Mouse (Mus musculus) adrenal gland, postnatal 4 days (tissue): Measurements from ENCODE around the gene Kcnn3. TPM values are rescaled to one million over a fixed set of nuclear protein-coding genes. Genes with fewer than 3 reads are reported as not detected.

Source experiments
- DNase-seq, 2 experiments: peaks; one replicate each; pipeline ENCODE4 v3.0.0; 2021 to 2022; ENCODE audit warnings: low spot score in 2 of 2, mixed read lengths in 2 of 2
- total RNA-seq, 2 experiments: library from RNA; stranded (reverse); gene quantifications; 2 replicates each; pipeline ENCODE4 v1.2.3; 2021

Gene Kcnn3
- total RNA-seq, 2 experiments from 2014 or later, result 6.6 to 7.2 TPM

- DNase-seq, result no peak
Measured at GRCm38 (mm10) chr3:89516321-89516720, 3.6 kb upstream of the Kcnn3 start.

- DNase-seq, result no peak
Measured at GRCm38 (mm10) chr3:89520618-89521502, 896 bp downstream of the Kcnn3 start.

DNA sequence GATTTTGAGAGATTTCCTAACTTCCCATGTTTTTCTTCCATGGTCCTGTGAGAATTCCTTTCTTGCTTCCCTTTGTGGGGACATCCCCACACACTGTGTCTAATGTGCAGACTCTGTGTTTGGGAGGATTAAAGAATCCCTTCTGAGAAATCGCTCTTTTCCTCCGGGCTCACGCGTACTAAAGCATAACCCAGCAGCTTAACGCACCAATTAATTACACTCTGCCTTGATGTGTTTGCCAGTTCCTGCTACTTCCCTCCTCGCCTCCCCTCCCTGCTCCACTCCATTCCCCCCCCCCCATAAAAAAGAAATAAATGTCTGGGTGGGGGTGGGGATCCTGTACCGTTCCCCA, 1.5 kb downstream of the Kcnn3 start:
- DNase-seq, result no peak

GRCm38 (mm10) chr3:89522450-89523128, 2.6 kb downstream of the Kcnn3 start:
- no peak for DNase-seq

DNA sequence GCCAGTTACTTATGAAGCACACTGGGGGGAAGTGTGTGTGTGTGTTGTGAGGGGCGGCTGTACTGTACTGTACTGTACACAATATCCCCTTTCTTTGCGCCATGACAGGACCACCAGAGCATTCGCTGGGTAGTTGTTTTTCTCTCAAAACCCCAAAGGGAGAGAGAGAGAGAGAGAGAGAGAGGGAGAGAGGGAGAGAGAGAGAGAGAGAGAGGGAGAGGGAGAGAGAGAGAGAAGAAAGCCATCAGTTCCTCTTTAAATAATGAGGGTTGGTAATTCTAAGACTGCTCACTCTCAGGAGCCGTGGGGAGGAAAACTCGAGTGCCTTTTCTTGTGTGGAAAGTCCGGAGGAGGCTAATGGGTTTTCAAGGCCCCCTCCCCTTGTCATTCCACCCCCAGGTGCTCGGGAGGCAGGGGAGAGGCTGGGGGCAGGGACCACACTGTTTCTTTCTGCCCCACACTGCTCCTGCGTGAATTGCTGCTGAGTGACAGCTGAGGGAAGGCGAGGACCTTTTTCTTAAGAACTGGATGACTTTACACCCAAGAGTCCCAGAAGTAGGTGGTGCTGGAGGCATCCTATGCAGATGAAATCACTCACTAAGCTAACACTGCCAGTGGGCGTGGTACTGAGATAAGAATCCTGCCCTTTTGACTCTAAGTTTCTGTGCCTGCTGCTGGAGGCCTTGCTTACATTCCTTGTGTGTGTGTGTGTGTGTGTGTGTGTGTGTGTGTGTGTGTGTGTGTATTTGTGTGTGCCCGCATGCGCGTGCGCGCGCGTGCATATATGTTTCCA, 6.5 kb downstream of the Kcnn3 start:
- no peak for DNase-seq

- DNase-seq, result no peak
Measured at GRCm38 (mm10) chr3:89529796-89530195, 9.8 kb downstream of the Kcnn3 start.

DNA sequence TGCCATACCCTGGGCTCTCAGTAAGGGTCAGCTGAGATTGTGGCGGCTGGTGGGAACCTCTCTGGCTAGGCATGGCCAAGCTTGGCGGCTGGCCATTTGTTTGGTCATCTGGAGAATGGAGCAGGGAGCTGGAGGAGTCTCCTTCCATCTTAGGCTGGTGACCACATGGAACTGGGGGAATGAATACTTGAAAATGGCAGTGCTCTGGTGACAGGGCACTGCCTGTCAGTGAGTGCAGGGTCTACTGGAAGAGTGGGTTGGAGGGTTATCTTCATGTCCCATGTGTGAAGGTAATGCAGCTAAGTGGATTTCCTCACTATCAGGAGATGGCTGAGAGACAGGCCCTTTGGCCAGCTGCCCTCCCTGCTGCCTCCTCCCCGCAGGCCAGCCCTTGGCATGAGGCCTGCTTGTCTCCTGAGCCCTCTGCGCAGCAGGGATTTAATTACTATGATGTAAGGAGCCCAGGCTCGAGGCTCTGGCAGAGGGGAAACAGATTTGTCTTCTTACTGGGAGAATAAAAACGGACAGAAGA, 14.7 kb downstream of the Kcnn3 start:
- DNase-seq, result no peak

GRCm38 (mm10) chr3:89535147-89535546, 15.2 kb downstream of the Kcnn3 start:
- no peak for DNase-seq

DNA sequence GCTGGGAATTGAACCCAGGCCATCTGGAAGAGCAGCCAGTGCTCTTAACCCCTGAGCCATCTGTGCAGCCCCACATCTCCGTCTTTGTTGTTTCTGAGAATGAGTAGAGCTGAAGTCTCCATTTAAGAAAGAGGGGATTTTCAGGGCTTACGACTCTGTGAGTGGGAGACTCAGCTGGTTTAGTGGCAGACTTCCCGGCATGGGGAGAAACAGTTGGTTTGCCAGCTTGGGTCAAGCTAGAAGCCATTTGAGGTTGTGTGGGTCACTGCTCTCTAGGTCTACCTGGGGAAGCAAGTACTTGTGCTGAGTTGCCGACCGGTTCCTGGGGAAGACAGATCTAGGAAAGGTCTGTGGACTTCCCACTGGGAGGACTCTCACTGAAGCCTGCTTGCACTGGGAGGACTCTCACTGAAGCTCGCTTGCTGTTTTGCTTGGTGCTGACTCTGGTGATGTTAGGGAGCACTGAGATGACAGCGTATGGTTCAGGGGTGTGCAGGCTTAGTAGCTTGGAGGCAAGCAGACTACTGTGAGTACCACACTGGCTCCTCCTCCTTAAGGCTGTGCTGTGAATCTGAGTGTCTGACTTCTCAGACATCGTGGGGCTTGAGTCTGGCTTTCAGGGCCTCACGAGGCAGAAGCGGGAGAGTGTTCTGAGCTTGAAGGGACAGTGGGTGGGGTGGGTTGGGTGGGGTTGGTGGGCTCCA, 19.2 kb downstream of the Kcnn3 start:
- DNase-seq, result no peak

- no peak for DNase-seq
Measured at GRCm38 (mm10) chr3:89539740-89540370, 19.9 kb downstream of the Kcnn3 start.

DNA sequence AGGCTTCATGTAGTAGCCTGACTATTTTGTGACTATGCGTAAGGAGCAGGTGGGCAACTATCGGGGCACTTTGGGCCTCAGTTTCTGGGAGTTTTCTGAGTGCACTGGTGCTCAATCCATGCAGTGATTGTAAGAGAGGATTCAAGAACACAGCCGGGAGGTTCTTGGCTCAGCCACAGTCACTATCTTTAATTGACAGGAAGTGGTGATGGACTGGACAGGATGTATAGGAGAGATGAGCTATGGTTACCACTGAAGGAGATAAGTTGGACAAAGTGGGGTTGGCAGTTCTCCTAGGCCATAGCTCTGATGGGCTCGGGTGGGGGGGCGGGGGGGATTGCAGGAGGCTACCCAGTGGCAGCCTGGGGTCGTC, 20.4 kb downstream of the Kcnn3 start:
- no peak for DNase-seq

GRCm38 (mm10) chr3:89546951-89547350, 27.0 kb downstream of the Kcnn3 start:
- no peak for DNase-seq

GRCm38 (mm10) chr3:89548805-89549204, 28.8 kb downstream of the Kcnn3 start:
- no peak for DNase-seq

DNA sequence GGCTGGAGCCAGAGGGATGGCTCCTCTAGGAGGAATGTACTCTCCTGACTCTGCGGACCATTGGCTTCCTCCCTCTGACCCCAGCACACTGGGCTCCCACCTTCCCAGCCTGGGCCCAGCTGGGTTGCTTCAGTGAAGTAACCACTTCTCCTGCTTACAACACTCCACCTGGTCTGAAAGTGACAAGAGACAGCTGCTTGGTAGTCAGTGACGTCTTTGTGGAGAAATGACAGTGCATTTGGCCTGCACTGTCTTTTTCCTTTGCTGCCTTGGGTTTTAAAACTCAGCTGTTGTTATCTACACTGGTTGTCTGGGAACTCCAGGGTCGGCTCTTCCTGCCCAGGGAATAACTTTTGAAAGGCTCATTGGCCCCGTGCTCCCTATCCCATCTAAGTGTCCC, 29.5 kb downstream of the Kcnn3 start:
- no peak for DNase-seq

DNA sequence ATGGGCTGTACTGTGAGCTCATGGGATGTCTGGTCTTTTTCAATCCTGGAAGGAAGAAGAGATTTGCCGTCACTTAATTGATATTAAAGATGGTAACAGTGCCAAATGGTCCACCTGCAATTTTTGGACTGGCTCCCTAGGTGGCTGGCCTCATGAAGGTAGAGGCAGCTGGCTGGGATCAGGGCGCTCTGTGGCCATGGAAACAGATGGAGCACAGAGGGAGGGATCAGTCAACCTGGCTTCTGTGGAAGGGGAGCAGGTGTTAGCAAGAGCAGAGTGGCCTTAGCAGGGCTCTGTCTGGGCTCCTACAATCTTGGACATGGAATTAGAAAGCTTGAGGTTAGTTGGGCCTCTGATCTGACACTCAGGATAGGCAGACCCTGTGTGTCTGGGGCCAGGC, 31.9 kb downstream of the Kcnn3 start:
- no peak for DNase-seq

DNA sequence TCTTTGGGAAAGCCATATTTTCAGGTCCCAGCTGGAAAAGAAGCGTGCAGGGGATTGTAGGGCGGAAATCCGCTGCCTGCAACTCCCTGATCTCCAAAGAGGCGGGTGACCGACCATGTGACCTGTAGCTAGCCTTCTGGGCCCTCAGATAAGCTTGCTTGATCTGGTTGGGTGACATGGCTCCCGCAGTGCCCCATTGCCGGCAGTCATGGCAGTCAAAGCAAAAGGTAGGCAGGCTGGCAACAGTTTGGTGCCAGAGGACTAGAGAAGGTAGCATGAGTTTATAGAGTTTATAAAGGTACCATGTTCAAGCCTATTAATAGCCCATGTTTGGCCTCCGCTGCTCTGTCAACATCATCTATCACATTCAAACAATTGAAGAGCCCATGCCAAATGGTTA, 33.5 kb downstream of the Kcnn3 start:
- DNase-seq, result no peak

GRCm38 (mm10) chr3:89553946-89554345, 34.0 kb downstream of the Kcnn3 start:
- no peak for DNase-seq

GRCm38 (mm10) chr3:89554587-89554986, 34.6 kb downstream of the Kcnn3 start:
- no peak for DNase-seq

DNA sequence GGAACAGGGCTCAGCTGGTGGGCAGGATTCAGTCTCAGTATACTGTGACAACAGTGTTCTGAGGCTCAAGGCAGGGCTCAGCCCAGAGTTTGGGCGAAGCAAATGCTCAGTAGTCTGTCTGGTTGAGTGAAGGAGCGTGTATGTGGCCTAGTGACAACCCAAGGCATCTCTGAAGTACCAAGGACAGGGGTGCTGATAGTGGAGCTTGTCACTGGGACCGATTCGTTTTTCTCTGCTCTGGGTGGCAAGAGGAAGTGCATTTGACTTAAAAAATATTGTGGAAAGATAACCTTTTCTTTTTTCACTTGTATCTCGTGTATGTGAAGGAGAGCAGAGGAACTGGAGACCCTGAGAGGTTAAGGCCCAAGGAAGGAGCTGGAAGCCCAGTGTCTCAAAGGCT, 37.8 kb downstream of the Kcnn3 start:
- no peak for DNase-seq
